Mouse (Mus musculus) liver, embryonic 14.5 days (tissue): ENCODE measurements at regions not wholly inside any gene's neighbourhood (a gene's known extent, or its start where the extent isn't known, plus 50 kb on each side); places are given as distances from the start of the nearest gene placed in this dataset.

Source experiments
- ATAC-seq: fragments of 200-750 bp; cut with Nextera tagmentation; 2 replicates; pipeline ENCODE4 v1.8.0; 2017; ENCODE audit warnings: moderate number of reproducible peaks, mild to moderate bottlenecking, moderate library complexity; ENCODE audit not compliant: insufficient read depth
- DNase-seq, 3 experiments: peaks; one replicate each; pipeline ENCODE4 v3.0.0-alpha.2; 2012 to 2013; ENCODE audit warnings: low read depth in 3 of 3, low spot score in 3 of 3
- H3K27ac ChIP-seq: fragments of 300-500 bp; sonication (generic); 2 replicates; pipeline ENCODE4 v1.5.1; 2014; ENCODE audit warnings: moderate library complexity, mild to moderate bottlenecking, control low read depth, inconsistent platforms
- H3K27me3 ChIP-seq: fragments of 300-500 bp; sonication (generic); 2 replicates; pipeline ENCODE4 v1.6.1; 2014; ENCODE audit warnings: mild to moderate bottlenecking, low read length, moderate library complexity; ENCODE audit not compliant: control insufficient read depth, insufficient read depth
- H3K36me3 ChIP-seq: fragments of 300-500 bp; sonication (generic); replicated peaks from 2 replicates; pipeline ENCODE4 v1.6.1; 2014; ENCODE audit warnings: low read depth; ENCODE audit not compliant: control insufficient read depth, insufficient read depth
- H3K4me1 ChIP-seq, 2 experiments: fragments of 200-500 bp in 1 of 2; fragments of 300-500 bp in 1 of 2; sonication (generic) in 1 of 2; replicated peaks; 2 replicates each; pipeline ENCODE4 v1.6.1; 2012 to 2014; ENCODE audit warnings: antibody characterized with exemption in 1 of 2, inconsistent platforms in 1 of 2, low read length in 1 of 2; ENCODE audit not compliant: control insufficient read depth in 2 of 2, insufficient read depth in 2 of 2
- H3K4me2 ChIP-seq: fragments of 300-500 bp; sonication (generic); 2 replicates; pipeline ENCODE4 v1.6.1; 2014; ENCODE audit warnings: low read depth, mild to moderate bottlenecking, control low read depth, moderate library complexity
- H3K4me3 ChIP-seq, 2 experiments: fragments of 200-500 bp in 1 of 2; fragments of 300-500 bp in 1 of 2; sonication (generic) in 1 of 2; 2 replicates each; pipeline ENCODE4 v1.5.1; 2012 to 2014; ENCODE audit warnings: low read depth in 2 of 2, low read length in 2 of 2, mild to moderate bottlenecking in 2 of 2, control low read depth in 1 of 2, inconsistent platforms in 1 of 2, moderate library complexity in 1 of 2; ENCODE audit not compliant: insufficient read depth in 1 of 2
- H3K9ac ChIP-seq: fragments of 300-500 bp; sonication (generic); replicated peaks from 2 replicates; pipeline ENCODE4 v1.6.1; 2014; ENCODE audit warnings: mild to moderate bottlenecking, control low read depth, moderate library complexity
- H3K9me3 ChIP-seq: fragments of 300-500 bp; sonication (generic); 2 replicates; pipeline ENCODE4 v1.6.1; 2016; ENCODE audit warnings: low read length, mixed read lengths; ENCODE audit not compliant: control insufficient read depth
- CTCF ChIP-seq: IDR thresholded peaks from 2 replicates; pipeline ENCODE4 v1.5.1; 2016; ENCODE audit warnings: antibody characterized with exemption, low read depth, control low read depth
- EP300 ChIP-seq: IDR thresholded peaks from 2 replicates; pipeline ENCODE4 v1.6.1; 2016; ENCODE audit warnings: antibody characterized with exemption, low read depth
- WGBS: fragments of 180-500 bp; shearing (Covaris S2); extraction: QIAGEN DNeasy Blood & Tissue Kit; methylation state at CpG from one replicate; pipeline ENCODE4 v1.1.7; 2014; ENCODE audit not compliant: insufficient replicate concordance; 5-methylcytosine and 5-hydroxymethylcytosine counted together

DNA sequence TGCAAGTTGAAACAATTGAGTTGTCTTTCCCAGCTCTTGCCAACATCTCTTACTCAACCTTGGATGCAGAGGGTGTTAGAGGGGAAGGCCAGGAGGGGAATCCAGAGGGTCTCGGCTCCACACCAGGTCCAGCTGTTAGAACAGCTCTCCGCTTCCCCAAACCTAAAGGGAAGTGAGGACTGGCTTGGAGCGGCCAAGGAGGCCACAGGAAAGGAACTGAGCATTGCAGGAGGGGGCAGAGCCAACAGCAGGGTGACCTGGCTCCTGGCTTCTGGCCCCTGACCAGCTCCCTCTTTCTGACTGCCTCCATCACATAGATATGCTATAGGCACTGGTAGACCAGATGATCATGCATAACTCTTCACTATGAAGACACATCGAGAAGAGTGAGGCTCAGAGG is 351.4 kb downstream of the Sox9 start:
- 44% methylated on average over 4 of the region's 4 CpGs for WGBS
- H3K9me3 ChIP-seq = no peaks in the 10 kb centered on the region
- no peak for DNase-seq
- no peak overlapping the region for H3K9ac ChIP-seq
- no peak overlapping the region for H3K27ac ChIP-seq
- no peaks in the 10 kb centered on the region for H3K27me3 ChIP-seq
- TF ChIP-seq CTCF (no peak), EP300 (no peak)
- no peak overlapping the region for H3K4me3 ChIP-seq
- H3K36me3 ChIP-seq = no peaks in the 10 kb centered on the region
- no peak overlapping the region for H3K4me2 ChIP-seq
- H3K4me1 ChIP-seq = peaks cover 0 to 12% of the 10 kb centered on the region in 2 experiments; a peak in 3 of 4 replicates
- no peak for ATAC-seq

DNA sequence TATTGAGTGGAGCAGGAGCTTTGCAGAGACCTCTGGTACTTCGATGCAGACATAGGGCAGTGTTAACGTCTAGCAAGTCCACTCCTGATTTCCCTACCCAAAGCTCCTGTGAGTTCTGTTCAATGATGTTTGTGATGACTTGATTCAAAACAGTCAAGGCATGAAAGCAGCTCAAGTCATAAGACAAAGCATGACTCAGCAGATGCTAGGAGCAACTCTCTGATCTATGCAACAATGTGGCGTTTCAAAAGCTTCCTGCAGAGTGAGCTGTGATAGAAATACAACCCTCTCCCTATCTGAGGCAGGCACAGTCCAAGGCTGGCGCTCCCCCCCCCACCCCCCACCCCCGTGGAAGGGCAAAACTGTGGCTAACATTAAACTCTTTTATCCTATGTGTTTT is 353.2 kb downstream of the Sox9 start:
- Histone ChIP-seq H3K4me2 (no peak overlapping the region), H3K27ac (no peak overlapping the region), H3K36me3 (no peaks in the 10 kb centered on the region), H3K4me1 (peaks cover 0 to 4% of the 10 kb centered on the region in 2 experiments; a peak in 2 of 4 replicates), H3K9me3 (no peaks in the 10 kb centered on the region), H3K9ac (no peak overlapping the region), H3K4me3 (no peak overlapping the region), H3K27me3 (no peaks in the 10 kb centered on the region)
- DNase-seq = peak in 1 of 3 experiments; percentile 6
- ATAC-seq = 0 out of 2 replicates have a peak, but pooled peaks have one; percentile 50
- TF ChIP-seq CTCF (no peak), EP300 (no peak)
- 38% methylated on average over 5 of the region's 5 CpGs for WGBS

DNA sequence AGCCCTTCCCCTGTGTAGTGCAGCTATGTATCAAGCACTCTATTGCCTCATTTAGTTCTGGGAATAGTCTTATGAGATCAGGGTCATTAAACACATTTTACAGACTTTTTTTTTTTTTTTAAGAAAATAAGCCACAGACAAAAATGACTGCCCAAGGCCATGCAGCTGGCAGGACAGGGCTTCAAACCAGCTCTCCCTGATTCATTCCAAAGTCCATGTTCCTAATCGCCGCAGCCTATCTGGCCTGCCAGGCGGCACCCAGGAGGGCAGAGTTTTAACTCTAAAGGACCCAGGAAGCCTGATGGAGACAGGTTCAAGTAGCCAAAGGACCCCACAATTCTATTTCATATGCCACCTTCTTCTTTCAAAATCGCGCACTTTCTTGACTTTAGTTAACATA is 356.4 kb downstream of the Sox9 start:
- no peak overlapping the region for H3K4me2 ChIP-seq
- H3K27ac ChIP-seq = no peak overlapping the region
- no peaks in the 10 kb centered on the region for H3K36me3 ChIP-seq
- DNase-seq (no peak), ATAC-seq (no peak)
- no peak overlapping the region for H3K4me3 ChIP-seq
- peaks cover 0 to 4% of the 10 kb centered on the region in 2 experiments; a peak in 2 of 4 replicates for H3K4me1 ChIP-seq
- H3K27me3 ChIP-seq = no peaks in the 10 kb centered on the region
- WGBS = 70% methylated on average over 5 of the region's 5 CpGs
- no peak overlapping the region for H3K9ac ChIP-seq
- H3K9me3 ChIP-seq = no peaks in the 10 kb centered on the region
- TF ChIP-seq CTCF (no peak), EP300 (no peak)

DNA sequence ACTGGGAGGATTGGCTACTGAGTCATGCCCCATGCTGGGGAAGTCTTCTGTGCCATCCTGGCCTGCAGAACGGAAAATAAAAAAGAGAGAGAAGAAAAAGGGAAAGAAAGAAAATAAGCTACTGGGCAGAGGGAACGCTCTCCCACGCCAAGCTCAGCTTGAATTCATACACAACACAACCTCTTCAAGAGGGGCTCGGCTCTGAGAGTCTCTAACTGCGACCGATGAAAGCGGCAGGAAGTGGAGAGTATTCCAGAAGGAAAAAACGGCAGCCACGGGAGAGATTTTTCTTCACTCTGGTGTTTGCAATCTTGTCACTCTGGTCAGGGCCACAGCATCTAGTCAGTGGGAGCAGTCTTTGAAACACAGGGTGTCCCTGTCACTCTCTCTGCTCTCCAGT is 358.6 kb downstream of the Sox9 start:
- ATAC-seq = no peak
- H3K27me3 ChIP-seq = no peaks in the 10 kb centered on the region
- no peaks in the 10 kb centered on the region for H3K9me3 ChIP-seq
- TF ChIP-seq CTCF (no peak), EP300 (no peak)
- H3K4me1 ChIP-seq = peaks cover 0 to 6% of the 10 kb centered on the region in 2 experiments; a peak in 2 of 4 replicates
- H3K4me3 ChIP-seq = no peak overlapping the region
- no peak overlapping the region for H3K9ac ChIP-seq
- no peaks in the 10 kb centered on the region for H3K36me3 ChIP-seq
- no peak overlapping the region for H3K27ac ChIP-seq
- 65% methylated on average over 9 of the region's 9 CpGs for WGBS
- DNase-seq = no peak
- no peak overlapping the region for H3K4me2 ChIP-seq

DNA sequence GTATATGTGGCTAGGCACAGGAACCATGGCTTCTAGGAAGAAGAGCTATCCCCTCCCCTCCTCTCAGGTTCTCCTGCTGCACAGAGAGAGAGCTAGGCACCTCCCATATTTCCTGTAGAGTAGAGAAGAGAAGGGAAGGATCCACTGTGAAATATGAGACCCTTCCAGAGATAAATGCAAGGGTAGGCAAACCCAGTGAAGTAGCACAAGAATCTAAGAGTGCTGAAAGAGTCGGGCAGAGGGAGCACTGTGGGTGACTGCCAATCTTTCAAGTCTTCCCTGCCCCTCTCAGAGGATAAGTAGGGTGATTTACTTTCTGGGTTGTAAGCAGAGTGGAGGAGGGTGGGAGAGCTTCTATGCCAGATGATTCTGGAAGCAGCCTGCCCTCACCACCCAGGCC is 360.8 kb downstream of the Sox9 start:
- H3K4me2 ChIP-seq = no peak overlapping the region
- no peak for TF ChIP-seq EP300
- no peak for TF ChIP-seq CTCF
- H3K36me3 ChIP-seq = no peaks in the 10 kb centered on the region
- DNase-seq (no peak), ATAC-seq (no peak)
- no peaks in the 10 kb centered on the region for H3K9me3 ChIP-seq
- no peaks in the 10 kb centered on the region for H3K27me3 ChIP-seq
- no peak overlapping the region for H3K4me3 ChIP-seq
- WGBS = 52% methylated on average over 1 of the region's 1 CpGs
- H3K27ac ChIP-seq = no peak overlapping the region
- H3K9ac ChIP-seq = no peak overlapping the region
- H3K4me1 ChIP-seq = peaks cover 0 to 6% of the 10 kb centered on the region in 2 experiments; a peak in 2 of 4 replicates
